Mouse (Mus musculus): ENCODE measurements around the gene Wdr4. TPM values are rescaled to one million over a fixed set of nuclear protein-coding genes. Genes with fewer than 3 reads are reported as not detected.
A peak's percentile ranks its signal among the peaks of the same experiment; 100 is the strongest.
"Not testable (repeated sequence)": the region's sequence is repeated elsewhere in the genome, so short reads cannot be mapped to it uniquely, and the experiment has no call there.

Gene Wdr4
- polyA plus RNA-seq, 1 experiment from 2014 or later, result 21.9 TPM

GRCm38 (mm10) chr17:31556253-31556652 is 36.5 kb upstream of the Wdr4 start:
- Histone ChIP-seq H3K9me3 (no peaks in the 10 kb centered on the region), H3K4me3 (no peak overlapping the region), H3K4me1 (peaks cover 12% of the 10 kb centered on the region), H3K9ac (no peak overlapping the region), H3K27ac (replicated peaks) (no peak overlapping the region), H3K36me3 (no peaks in the 10 kb centered on the region), H3K4me2 (no peak overlapping the region), H3K27me3 (replicated peaks) (no peaks in the 10 kb centered on the region)
- ATAC-seq (ENCODE audit: extremely low read depth, insufficient number of reproducible peaks, low FRiP score, low TSS enrichment), result no peak
- 61% methylated on average over 4 of the region's 4 CpGs for WGBS

DNA sequence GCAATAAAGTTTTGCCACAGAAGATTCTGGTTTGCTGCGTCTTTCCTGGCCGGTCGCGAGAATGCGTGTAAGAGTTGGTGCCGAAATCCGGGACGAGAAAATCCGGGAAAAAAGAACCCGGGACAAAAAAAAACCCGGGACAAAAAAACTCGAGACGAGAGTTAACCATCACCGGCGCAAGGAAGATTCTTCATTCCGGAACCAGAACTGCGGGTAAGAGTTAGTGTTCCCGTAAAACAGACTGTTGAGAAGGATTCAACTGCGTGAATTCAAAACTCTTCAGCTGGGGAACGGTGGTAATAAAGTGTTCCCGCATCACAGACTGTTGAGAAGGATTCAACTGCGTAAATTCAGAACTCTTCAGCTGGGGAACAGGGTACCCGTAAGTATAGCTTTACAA is 32.8 kb upstream of the Wdr4 start:
- not testable (repeated sequence) for ATAC-seq (ENCODE audit: extremely low read depth, insufficient number of reproducible peaks, low FRiP score, low TSS enrichment); H3K9me3 ChIP-seq; H3K27ac ChIP-seq (replicated peaks); H3K36me3 ChIP-seq; H3K27me3 ChIP-seq (replicated peaks); H3K4me2 ChIP-seq; H3K4me3 ChIP-seq; H3K9ac ChIP-seq
- WGBS, result 91% methylated on average over 23 of the region's 23 CpGs
- peaks cover 13% of the 10 kb centered on the region for H3K4me1 ChIP-seq

DNA sequence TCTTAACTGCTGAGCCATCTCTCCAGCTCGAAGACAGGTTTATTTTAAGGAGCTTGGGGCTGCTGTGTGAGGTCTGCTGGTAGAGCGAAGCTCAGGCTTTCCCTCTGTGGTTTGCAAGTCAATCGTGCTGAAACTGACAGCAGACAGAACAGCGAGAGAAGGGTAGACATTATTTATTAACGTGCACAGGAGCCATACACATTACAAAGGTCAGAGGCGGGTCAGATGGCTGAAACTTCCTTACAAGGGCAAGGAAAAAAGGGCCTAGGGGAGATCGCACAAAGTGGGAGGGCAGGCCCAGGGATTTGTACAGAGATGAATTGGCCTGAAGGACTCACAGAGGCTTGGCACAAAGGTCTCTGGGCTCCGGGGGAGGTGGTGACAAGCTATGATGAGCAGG is 29.6 kb upstream of the Wdr4 start:
- Histone ChIP-seq H3K4me1 (0 out of 2 replicates have a peak, but pooled peaks cover 8% of the 10 kb centered on the region), H3K4me2 (no peak overlapping the region), H3K4me3 (no peak overlapping the region), H3K27ac (replicated peaks) (no peak overlapping the region), H3K9ac (no peak overlapping the region), H3K36me3 (no peaks in the 10 kb centered on the region), H3K27me3 (replicated peaks) (no peaks in the 10 kb centered on the region), H3K9me3 (no peaks in the 10 kb centered on the region)
- 59% methylated on average over 8 of the region's 8 CpGs for WGBS
- no peak for ATAC-seq (ENCODE audit: extremely low read depth, insufficient number of reproducible peaks, low FRiP score, low TSS enrichment)

DNA sequence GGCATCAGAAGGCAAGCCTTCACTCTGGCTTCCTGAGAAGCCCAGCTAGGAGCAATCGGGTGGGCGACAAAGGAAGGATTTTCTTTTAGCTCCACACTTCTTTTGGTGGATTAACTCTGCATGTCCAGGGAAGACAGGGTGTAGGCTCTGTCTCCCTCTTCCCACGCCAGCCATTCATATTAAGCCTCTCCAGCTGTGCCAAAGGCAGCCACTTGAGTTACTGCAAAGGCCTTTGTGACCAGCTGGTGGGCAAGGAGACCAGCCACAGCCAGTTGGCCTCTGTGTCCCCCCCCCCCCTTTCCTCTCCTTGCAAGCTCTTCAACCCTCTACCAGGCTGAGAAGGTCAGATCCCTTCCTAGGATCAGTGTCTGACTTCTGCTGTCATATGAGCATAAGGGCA is 28.2 kb upstream of the Wdr4 start:
- no peaks in the 10 kb centered on the region for H3K9me3 ChIP-seq
- H3K9ac ChIP-seq, result no peak overlapping the region
- peaks cover 19% of the 10 kb centered on the region; the same call in 1 of the 2 replicates for H3K4me1 ChIP-seq
- no peak overlapping the region for H3K4me2 ChIP-seq
- no peak overlapping the region for H3K4me3 ChIP-seq
- no peak for ATAC-seq (ENCODE audit: extremely low read depth, insufficient number of reproducible peaks, low FRiP score, low TSS enrichment)
- WGBS, result 68% methylated on average over 3 of the region's 3 CpGs
- H3K27ac ChIP-seq (replicated peaks), result no peak overlapping the region
- no peaks in the 10 kb centered on the region for H3K27me3 ChIP-seq (replicated peaks)
- H3K36me3 ChIP-seq, result no peaks in the 10 kb centered on the region

DNA sequence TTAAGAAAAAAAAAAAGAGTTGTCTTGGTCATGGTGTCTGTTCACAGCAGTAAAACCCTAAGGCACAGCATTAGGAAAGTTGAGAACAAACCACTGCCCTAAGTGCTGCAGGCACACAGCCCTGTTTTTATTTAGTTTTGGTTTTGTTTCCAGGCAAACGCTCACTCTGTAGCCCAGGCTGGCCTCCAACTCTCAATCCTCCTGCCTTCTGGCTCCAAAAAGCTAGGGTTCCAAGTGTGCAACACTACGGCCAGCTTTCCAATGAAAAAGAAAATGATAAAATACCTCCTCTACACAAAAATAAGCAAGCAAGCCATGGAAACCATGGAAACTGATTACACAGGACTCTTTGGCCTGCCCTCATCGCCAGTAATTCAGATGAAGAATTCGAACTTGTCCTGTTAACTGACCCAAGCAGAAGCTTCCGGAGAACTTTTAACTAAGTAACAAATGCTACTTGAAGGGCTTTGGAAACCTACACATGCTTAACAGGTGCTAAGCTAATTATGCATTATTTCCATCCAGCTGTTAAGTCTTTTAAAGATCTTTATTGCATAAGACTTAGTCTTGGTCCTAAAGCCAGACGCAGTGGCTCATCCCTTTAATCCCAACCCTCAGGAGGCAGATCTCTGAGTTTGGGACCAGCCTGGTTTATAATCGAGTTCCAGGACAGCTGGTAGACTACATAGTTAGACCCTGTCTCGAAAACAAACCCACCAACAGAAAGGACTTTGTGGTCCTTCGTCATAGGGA is 26.8 kb upstream of the Wdr4 start:
- H3K9ac ChIP-seq, result no peak overlapping the region
- H3K36me3 ChIP-seq, result no peaks in the 10 kb centered on the region
- peaks cover 22% of the 10 kb centered on the region; the same call in 1 of the 2 replicates for H3K4me1 ChIP-seq
- H3K4me3 ChIP-seq, result no peak overlapping the region
- no peaks in the 10 kb centered on the region for H3K27me3 ChIP-seq (replicated peaks)
- no peak for ATAC-seq (ENCODE audit: extremely low read depth, insufficient number of reproducible peaks, low FRiP score, low TSS enrichment)
- no peak overlapping the region for H3K4me2 ChIP-seq
- 80% methylated on average over 9 of the region's 9 CpGs for WGBS
- no peaks in the 10 kb centered on the region for H3K9me3 ChIP-seq
- no peak overlapping the region for H3K27ac ChIP-seq (replicated peaks)

GRCm38 (mm10) chr17:31543574-31543973 is 23.8 kb upstream of the Wdr4 start:
- ATAC-seq (ENCODE audit: extremely low read depth, insufficient number of reproducible peaks, low FRiP score, low TSS enrichment), result no peak
- WGBS, result 11% methylated on average over 6 of the region's 6 CpGs
- Histone ChIP-seq H3K27me3 (replicated peaks) (no peaks in the 10 kb centered on the region), H3K27ac (replicated peaks) (no peak overlapping the region), H3K9me3 (no peaks in the 10 kb centered on the region), H3K4me3 (no peak overlapping the region), H3K4me2 (no peak overlapping the region), H3K4me1 (peaks cover 16% of the 10 kb centered on the region; the same call in 1 of the 2 replicates), H3K36me3 (no peaks in the 10 kb centered on the region), H3K9ac (no peak overlapping the region)

DNA sequence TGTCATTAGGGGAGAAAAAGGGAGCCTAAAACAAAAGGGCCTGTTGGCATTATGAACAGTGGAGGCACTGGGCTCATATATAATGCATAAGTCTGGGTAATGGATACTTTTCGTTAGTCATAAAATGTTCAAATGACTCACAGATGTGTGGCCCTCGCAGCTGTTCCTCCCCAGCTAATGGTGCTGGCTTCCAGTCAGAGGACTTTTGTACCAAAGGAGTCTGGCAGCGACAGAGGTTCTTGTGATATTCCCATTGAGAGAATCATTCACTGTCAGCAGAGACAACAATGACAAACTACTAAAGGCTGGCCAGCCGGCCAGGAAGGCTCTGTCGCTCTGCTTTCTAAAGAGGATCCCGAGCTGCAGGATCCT is 21.7 kb upstream of the Wdr4 start:
- Histone ChIP-seq H3K4me2 (no peak overlapping the region), H3K27ac (replicated peaks) (no peak overlapping the region; the same call in 1 of the 2 replicates), H3K27me3 (replicated peaks) (no peaks in the 10 kb centered on the region), H3K9ac (0 out of 2 replicates have a peak overlapping the region, but pooled peaks have one; percentile 28), H3K4me1 (peaks cover 16% of the 10 kb centered on the region; the same call in 1 of the 2 replicates), H3K9me3 (no peaks in the 10 kb centered on the region), H3K36me3 (no peaks in the 10 kb centered on the region), H3K4me3 (no peak overlapping the region)
- no peak for ATAC-seq (ENCODE audit: extremely low read depth, insufficient number of reproducible peaks, low FRiP score, low TSS enrichment)
- 38% methylated on average over 6 of the region's 6 CpGs for WGBS

DNA sequence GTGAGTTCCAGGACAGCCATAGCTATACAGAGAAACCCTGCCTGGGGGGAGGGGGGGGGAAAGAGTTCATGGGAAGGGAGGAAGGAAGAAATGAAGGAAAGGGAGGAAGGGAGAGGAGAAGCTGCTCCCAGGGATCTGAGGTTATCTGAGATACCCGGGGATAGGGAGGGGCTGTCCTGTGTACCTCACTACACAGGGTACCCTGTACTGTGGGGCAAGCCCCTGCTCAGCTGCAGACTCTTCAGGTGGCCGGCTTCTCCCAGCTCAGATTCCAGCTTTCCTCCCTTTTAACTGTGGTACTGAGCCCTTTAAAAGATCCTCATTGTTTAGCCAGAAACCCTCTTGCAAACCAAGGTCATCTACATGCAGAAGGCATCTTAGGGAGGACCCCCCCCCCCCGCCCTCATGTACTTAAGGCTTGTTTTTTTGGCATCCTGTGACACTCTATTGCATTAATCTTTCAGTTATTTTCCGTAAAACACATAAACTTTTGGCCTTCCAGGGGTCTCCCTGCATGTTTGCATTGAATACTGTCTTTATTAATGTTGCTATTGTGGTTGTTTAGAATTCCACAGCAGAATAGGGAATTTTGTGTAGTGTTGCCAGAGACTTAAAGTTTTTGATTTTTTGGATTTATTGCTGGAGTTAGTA is 21.2 kb upstream of the Wdr4 start:
- Histone ChIP-seq H3K9me3 (no peaks in the 10 kb centered on the region), H3K27ac (replicated peaks) (no peak overlapping the region), H3K4me3 (no peak overlapping the region), H3K9ac (0 out of 2 replicates have a peak overlapping the region, but pooled peaks have one; percentile 28), H3K27me3 (replicated peaks) (no peaks in the 10 kb centered on the region), H3K4me2 (no peak overlapping the region), H3K4me1 (peaks cover 18% of the 10 kb centered on the region), H3K36me3 (no peaks in the 10 kb centered on the region)
- ATAC-seq (ENCODE audit: extremely low read depth, insufficient number of reproducible peaks, low FRiP score, low TSS enrichment), result no peak
- WGBS, result 64% methylated on average over 4 of the region's 4 CpGs

DNA sequence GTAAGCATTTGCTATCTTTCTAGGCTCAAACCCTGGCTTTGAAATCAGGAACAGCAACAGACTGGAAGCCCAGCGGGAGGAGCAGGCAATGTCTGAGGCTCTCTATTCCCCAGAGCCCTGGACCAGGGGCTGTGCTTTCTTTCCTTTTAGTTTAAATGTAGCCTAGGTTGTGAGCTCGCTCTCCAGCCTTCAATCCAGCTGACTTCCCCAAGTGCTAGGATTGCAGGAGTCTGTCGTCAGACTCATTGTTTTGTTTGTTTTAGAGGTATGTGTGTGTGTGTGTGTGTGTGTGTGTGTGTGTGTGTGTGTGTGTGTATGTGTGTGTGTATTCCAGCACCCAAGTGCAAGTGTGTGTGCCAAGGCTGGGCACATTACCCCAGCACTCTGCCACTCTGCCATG is 20.3 kb upstream of the Wdr4 start:
- H3K36me3 ChIP-seq, result no peaks in the 10 kb centered on the region
- H3K9ac ChIP-seq, result no peak overlapping the region
- H3K9me3 ChIP-seq, result no peaks in the 10 kb centered on the region
- no peaks in the 10 kb centered on the region for H3K27me3 ChIP-seq (replicated peaks)
- no peak overlapping the region for H3K4me3 ChIP-seq
- H3K27ac ChIP-seq (replicated peaks), result no peak overlapping the region
- no peak for ATAC-seq (ENCODE audit: extremely low read depth, insufficient number of reproducible peaks, low FRiP score, low TSS enrichment)
- H3K4me2 ChIP-seq, result no peak overlapping the region
- peaks cover 26% of the 10 kb centered on the region for H3K4me1 ChIP-seq
- whole genome bisulfite sequencing, result 37% methylated on average over 3 of the region's 3 CpGs

DNA sequence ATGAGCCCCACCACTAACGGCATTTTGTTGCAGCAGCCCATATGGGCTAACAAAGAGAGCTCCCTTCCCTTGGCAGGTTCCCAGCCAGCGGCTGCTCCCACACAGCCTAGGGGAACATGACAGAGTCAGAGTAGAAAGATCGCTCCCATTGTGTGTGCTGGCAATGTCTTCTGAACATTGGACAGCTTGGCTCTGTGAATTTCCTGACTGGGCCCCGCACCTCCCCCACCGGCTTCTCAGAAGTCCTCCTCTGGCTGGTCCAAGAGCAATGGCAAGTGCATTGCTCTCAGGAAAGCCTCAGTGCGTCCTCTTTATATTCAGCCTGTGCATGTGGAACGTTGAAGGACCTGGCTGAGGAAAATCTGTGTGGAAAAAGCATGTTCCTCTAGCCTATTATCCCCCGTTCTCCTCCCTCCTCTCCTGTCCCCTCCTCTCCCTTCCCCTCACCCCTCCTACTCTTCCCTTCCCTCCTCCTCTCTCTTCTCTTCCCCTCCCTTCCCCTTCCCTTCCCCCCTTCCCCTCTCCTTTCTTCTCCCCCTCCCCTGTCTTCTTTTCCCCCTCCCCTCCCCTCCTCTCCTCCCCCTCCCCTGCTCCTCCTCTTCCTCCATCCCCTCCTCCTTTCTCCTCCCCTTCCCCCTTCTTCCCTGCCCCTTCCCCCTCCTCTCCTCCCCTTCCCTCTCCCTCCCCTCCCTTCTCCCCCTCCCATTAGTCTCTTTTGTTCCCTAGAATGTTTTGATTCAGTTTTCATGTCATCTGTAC is 16.3 kb upstream of the Wdr4 start:
- no peak for ATAC-seq (ENCODE audit: extremely low read depth, insufficient number of reproducible peaks, low FRiP score, low TSS enrichment)
- H3K4me2 ChIP-seq, result peak overlapping the region; percentile 27
- WGBS, result 39% methylated on average over 8 of the region's 8 CpGs

DNA sequence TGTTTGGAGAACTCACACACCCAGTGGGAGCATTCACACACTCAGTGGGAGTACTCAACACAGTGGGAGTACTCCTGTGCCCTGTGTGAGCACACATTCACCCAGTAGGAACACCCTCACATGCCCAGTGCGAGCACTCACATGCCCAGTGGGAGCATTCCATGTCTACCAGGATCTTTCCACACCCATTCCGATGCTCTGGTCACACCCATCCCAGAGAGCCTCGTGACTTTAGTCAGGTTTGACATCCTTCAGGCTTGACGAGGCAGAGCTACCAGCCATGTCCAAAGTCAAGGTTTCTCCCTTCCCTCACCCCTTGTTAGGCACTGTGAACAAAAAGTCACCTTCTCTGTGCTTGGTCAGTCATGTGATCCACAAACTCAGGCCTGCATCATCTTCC is 15.6 kb upstream of the Wdr4 start:
- Histone ChIP-seq H3K36me3 (peaks cover 21% of the 10 kb centered on the region), H3K27me3 (replicated peaks) (no peaks in the 10 kb centered on the region), H3K27ac (replicated peaks) (peak overlapping the region; percentile 82), H3K9ac (no peak overlapping the region), H3K4me2 (peak overlapping the region; percentile 27; the same call in 1 of the 2 replicates), H3K4me3 (no peak overlapping the region), H3K4me1 (peaks cover 11% of the 10 kb centered on the region), H3K9me3 (no peaks in the 10 kb centered on the region)
- ATAC-seq (ENCODE audit: extremely low read depth, insufficient number of reproducible peaks, low FRiP score, low TSS enrichment), result no peak
- WGBS, result 52% methylated on average over 4 of the region's 4 CpGs

More for the DNA sequence above, 16.3 kb upstream of the Wdr4 start:
- peaks cover 11% of the 10 kb centered on the region for H3K4me1 ChIP-seq
- peaks cover 14% of the 10 kb centered on the region for H3K36me3 ChIP-seq
- peak overlapping the region; percentile 82 for H3K27ac ChIP-seq (replicated peaks)
- no peak overlapping the region for H3K4me3 ChIP-seq
- peak overlapping the region; percentile 12; the same call in 1 of the 2 replicates for H3K9ac ChIP-seq
- no peaks in the 10 kb centered on the region for H3K27me3 ChIP-seq (replicated peaks)
- H3K9me3 ChIP-seq, result no peaks in the 10 kb centered on the region
